Mouse (Mus musculus) left cerebral cortex, adult 8-10 months (tissue): Measurements from ENCODE around the gene Ccdc186. TPM values are rescaled to one million over a fixed set of nuclear protein-coding genes. Genes with fewer than 3 reads are reported as not detected.
"Not testable (repeated sequence)": the region's sequence is repeated elsewhere in the genome, so short reads cannot be mapped to it uniquely, and the experiment has no call there.

Source experiments
- DNase-seq, 2 experiments: peaks; one replicate each; pipeline ENCODE4 v3.0.0; 2022; ENCODE audit warnings: low spot score in 2 of 2
- total RNA-seq, 4 experiments: library from RNA; stranded (reverse); gene quantifications; 2 replicates each; pipeline ENCODE4 v1.2.4; 2022

Ccdc186 gene
- total RNA-seq, 4 experiments from 2014 or later, result 46.1 to 49.5 (median 46.6) TPM

DNA sequence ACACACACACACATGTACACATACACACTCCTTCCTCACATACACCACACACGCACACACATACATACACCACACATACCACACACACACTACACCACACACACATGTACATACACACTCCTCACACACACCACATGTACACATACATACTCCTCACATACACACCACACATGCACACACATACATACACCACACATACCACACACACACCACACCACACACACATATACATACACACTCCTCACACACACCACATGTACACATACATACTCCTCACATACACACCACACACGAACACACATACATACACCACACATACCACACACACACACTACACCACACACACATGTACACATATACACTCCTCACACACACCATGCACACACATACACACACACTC is 63.7 kb downstream of the Ccdc186 start:
- DNase-seq, result no peak

DNA sequence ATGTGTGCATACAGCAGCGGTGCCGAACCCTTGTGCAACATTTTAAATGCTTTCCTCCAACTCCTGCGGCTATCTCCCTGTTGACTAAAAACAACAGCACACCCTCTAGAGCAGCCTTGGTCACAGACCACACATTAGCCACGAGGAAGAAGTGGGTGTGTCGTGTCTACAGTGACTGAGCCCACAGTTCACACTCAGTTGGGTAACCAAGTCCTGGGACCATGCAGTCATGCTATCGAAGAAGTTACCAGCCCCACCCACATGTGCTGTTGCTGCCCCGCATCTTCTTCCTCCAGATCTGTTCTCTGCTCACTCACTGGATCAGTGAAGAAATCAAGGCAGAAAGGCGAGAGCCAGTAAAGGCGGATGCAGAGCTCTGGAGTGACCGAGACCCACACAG is 65.6 kb downstream of the Ccdc186 start:
- DNase-seq, result no peak

DNA sequence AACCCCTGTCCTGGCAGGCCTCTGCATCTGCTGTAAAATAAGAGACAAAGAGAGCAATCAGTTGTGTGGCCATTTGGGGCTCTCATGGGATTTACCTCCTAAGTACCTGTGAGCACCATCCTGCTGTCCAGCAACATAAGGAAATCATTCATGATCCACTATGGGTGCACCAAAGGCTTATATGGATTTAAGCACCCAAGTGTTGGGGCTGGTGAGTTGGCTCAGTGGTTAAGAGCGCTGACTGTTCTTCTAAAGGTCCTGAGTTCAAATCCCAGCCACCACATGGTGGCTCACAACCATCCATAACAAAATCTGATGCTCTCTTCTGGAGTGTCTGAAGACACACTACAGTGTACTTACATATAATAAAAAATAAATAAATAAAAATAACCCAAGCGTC is 67.5 kb downstream of the Ccdc186 start:
- DNase-seq, result not testable (repeated sequence)

DNA sequence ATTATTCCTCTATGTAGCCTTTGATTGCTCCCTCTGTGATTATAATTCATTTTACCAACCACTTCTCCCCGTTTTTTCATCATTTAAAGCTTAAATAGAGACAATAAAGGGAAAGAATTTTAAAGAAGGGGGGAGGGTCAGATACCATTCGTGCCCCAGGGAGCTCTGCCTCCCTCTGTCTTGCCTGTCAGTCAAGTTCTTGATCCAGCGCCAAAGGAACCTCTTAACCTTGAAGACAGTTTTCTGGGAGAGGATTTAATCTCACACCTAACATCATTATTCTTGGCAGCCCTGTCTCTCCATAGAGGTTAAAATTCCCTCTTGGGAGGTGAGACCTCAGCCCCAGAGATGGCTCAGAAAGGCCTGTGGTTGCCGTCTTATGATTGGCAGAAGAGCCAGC is 71.3 kb downstream of the Ccdc186 start:
- DNase-seq, result no peak

DNA sequence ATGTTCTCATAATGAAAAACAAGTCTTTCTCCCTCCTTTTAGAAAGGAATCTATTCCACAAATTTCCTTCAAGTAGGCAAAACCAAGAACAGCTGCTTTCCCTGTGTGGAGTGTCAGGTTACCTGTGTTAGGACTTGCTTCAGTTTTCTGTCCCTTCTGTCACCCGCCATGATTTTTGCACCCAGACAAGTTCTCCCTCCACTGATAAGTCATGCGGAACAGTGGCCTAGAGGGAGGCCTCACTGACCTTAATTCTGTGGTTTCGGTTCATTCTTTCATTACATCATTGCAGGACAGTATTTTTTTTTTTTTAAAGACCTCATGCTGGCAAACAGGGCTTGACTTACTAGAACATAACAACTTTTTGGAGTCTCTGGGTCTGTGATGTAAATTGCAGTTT is 72.6 kb downstream of the Ccdc186 start:
- no peak for DNase-seq

DNA sequence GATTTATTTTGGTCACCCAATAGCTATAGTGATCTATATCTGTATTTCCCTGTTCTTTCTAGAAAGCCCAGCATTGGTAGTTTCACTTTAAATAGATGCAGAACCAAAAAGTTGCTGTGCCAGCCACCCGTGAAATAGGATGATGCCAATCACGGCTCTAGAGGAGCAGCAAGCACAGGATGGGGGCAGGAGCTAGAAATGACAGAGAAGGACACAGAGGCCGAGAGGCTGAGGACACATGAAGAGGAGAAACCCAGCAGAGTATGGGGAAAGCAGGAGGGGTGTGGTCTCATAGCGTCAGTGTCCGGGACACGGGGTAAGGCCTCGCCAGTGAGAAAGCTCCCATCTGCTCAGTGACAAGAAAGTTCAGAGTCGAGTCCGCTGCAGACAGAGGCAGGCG is 74.1 kb downstream of the Ccdc186 start:
- DNase-seq, result no peak

DNA sequence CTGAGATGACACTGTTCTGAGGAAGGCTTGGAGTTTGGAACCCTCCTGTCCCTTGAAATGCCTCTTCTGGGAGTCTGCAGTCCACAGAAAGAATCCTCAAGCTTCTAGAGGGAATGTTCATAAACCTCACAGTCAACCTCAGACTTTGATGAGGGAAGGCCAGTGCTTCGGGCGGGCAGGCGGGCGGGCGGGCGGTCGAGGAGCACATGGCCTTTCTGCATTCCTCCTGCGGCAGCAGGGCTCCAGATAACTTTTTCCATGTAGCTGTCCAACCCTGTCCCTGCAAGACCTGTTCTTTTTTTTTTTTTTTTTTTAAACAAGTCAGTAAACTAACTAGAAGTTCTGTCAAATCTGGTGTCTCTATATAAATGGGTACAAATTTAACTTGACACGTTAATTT is 75.4 kb downstream of the Ccdc186 start:
- DNase-seq, result no peak

DNA sequence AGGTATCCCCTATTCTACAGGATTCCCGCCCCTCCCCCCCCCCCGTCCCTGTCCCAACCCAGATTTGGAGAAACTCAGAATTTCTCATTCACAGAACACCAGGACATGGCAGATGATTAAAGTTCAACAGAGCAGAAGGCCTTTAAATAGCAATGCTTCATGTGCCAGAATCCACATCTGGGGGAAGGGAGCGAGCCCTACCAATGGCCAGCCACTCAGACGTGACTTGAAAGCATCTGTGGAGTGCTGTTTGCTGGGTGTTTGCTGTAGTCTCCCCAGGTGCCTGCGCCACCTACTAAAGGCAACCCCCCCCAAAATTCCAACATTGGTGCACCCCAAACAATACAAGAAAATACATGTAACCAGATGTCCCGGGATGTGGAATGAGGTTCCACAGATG is 76.5 kb downstream of the Ccdc186 start:
- no peak for DNase-seq

DNA sequence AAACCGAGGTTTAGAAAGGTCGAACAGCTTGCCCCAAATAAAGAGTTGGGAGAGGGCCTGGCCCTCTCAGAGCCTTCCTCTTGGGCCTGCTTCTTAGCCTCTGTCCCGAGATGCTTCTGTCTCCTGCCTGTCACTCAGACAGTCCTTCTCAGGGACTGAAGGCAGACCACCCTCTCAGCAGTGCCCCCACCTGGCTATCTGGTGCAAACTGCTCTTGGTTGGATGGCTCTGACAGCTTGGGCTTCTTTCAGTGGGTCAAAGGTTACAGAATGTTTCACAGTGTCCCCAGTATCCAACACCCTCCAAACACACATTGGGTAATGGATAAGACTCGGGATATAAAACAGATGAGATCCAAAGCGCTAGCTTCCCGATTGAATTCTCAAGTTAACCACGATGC is 76.9 kb downstream of the Ccdc186 start:
- DNase-seq, result no peak

Other genes with a start within 250 kb of the Ccdc186 start
- gene Adrb1, start 100.0 kb downstream of the Ccdc186 start, total RNA-seq, result 10 to 100 TPM; 31.2 to 37.7 (median 35.3) TPM
- gene Tdrd1, start 4.0 kb upstream of the Ccdc186 start, total RNA-seq, result under 1 TPM; 0.27 to 0.39 (median 0.33) TPM
- under 1 TPM in 1 of 4 experiments, not detected in 3; 0.11 TPM for gene Vwa2, start 52.1 kb upstream of the Ccdc186 start, total RNA-seq
- gene Afap1l2, start 186.0 kb upstream of the Ccdc186 start, total RNA-seq, result 10 to 100 TPM in 1 of 4 experiments, 1 to 10 TPM in 3; 6.8 to 10.2 (median 8.2) TPM